Mouse (Mus musculus): Measurements from ENCODE around the gene Aox2.

- TF ChIP-seq CTCF (IDR thresholded peaks at IDR 0.05; ENCODE audit: extremely low read depth, insufficient read depth, low read length) (no peak), POLR2A (IDR thresholded peaks at IDR 0.05; ENCODE audit: extremely low read depth, insufficient read depth, low read length) (no peak)
Measured at GRCm38 (mm10) chr1:58296821-58297220, 18.7 kb downstream of the Aox2 start.
